Mouse (Mus musculus) cerebellum, adult 9-10 months (tissue): Measurements from ENCODE around the gene Cdc25b.

Experiments used
- DNase-seq: peaks from one replicate; pipeline ENCODE4 v3.0.0; 2022

Gene Cdc25b

DNA sequence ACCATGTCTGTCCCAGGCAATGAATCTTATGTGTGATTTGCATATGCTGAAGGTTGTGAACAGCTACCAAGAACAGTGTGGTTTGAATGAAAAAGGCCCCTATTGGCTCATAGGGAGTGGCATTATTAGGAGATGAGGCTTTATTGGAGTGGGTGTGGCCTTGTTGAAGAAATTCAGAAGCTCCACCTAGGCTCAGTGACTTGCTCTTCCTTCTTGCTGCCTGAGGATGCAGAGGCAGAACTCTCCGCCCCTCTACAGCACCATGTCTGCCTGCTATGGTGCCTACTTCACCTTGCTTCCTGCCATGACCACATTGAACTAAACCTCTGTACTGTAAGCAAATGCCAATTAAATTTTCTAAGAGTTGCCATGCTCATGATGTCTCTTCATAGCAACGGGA lies 45.8 kb downstream of the Cdc25b start:
- no peak for DNase-seq

DNA sequence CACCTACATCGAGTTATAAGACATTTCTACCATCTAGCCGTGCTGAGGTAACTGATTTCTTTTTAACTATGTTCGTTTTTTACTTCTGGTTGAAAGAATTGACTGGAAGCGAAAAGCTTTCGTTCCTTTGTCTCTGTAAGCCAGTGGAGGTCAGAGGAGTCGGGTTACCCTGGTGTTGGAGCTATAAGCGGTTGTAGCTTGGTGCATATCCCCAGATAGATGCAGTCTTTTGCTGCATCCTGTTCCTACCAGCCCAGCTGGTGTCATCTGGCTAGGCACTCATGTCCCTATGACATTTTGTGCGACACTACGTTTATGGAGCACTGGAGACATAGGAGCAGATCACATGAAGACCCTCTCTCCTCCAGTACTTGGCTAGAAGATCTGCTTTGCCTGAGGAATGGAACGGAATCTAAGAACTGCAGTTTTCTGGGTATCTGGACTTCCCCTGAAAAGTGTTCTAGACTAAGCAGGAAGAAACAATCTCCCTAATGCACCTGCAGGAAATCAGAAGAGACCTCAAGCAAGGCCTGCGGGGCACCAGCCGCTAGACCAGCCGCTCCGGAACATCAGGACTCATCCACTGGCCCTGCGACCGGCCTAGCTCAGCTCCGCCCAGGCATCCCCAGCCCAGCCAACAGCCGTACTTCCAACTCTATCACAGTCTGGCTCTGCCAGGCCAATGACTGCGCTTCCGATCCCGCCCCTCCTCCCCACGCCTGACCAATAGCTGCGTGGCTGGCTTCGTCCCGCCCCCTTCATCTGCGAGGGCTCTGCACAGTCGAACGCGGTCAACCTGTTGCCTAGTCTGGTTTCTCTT lies 46.8 kb downstream of the Cdc25b start, which contains the start of gene Mavs:
Gene Mavs, plus strand, starts transcription at position 757 of the 820 bp plus-strand sequence.
- DNase-seq = peak; percentile 94

DNA sequence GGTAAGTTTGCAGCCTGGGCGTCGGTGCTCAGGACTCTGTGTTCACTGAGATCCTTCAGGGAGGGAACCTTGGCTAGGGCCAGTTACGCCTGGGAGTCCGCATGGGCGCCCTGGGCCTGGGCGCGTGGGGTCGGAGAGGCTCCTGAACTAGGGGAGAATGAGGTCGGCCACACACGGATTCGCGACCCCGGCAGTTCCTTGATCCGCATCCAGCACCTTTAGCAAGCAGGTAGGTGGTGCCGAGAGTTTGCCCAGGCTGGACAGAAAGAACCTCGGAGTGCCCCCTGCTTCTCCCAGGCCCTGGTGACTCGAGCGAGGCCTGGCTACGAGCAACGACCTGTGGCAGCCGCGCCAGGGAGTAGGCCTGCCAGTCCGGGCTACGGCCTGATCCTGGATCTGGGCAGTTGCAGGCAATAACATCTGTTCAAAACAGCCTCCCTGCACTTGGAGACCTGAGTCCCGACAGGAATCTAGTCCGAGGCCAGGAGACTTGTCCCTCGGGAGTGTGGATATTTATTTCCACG lies 47.4 kb downstream of the Cdc25b start:
- peak; percentile 17 for DNase-seq

DNA sequence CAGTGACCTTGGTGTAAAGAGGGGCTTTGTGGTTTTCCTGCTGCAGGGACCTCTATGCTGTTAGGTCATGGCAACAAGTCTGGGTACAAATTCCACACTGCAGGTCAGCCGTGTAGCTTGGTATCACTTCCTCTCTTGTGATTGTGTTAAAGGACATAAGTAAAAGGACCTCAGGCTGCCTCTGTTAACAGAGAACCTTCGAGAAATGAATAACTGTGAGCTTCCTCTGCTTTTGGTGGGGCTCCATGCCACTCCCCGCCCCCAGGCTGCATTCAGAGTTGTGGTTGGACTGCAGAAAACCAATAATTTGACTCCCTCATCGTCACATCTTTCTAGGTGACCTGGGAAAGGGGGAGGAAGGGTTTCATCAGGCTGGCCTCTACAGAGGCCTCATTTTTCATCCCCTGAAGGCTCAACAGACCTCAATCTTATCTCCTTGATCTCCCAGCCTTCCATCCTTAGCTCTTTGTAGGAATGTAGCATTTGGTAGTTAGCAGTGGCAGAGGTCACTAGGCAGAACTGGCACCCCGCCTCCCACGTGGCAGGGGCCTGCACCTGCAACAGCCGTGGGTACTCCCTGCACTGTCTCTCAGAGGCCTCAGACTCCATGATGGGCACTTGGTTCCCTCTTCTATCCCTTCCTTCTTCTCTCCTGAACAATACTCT lies 48.4 kb downstream of the Cdc25b start:
- no peak for DNase-seq

DNA sequence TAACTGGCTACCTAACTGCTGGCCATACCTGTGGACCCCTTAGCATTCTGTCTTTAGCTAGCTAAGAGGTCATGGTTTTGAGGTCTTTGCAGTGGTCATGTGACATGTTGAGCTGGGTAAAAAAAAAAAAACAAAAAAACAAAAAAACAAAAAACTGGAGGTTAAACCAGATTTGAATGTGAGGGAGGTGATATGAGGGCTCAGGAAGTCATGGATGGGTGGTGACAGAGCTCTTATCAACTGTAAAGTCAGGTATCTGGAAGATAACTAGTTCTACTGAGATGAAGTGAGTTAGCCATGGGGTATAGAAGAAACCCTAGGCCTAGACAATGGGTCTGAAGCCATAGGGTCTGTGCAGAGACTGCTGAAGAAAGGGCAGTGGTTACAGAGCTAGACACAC lies 55.4 kb downstream of the Cdc25b start:
- no peak for DNase-seq

DNA sequence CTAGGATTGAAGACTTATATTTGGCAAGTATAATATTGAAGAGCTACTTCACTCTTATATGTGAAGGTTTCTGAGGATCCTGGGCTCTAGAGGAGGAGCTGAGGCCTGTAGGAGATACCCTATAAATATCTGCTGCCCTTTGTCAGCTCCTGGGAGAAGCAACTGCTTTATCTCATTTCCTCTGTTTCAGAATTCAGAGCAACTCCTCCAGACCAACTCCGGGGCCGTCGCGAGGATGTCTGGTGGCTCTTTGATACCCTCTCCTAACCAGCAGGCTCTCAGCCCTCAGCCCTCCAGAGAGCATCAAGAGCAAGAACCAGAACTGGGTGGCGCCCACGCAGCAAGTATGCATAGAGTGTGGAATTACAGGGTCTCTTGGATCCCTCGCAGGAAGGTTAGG lies 56.2 kb downstream of the Cdc25b start:
- DNase-seq = no peak
